Mouse (Mus musculus) liver (tissue): ENCODE results near the gene Pdzd2.

Experiments
- DNase-seq: peaks from one replicate; pipeline ENCODE4 v3.0.0-alpha.2; 2020; ENCODE audit warnings: mixed read lengths

Pdzd2 gene

DNA sequence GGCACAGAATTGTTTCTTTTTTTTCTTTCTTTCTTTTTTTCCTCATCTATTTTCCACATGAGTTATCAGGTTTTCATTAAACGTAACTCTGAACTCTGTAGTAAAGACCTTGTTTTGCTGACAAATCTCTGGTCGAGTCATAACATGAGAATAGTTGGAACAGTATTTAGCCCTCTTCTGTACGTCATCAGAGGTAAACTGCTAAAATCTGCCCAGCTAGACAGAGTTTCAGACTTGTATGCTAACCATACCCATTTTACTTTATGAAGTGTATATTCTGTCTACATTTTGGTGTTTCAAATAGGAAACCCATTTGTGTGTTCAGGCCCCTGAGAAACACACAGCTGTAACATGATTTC, 402.0 kb downstream of the Pdzd2 start:
- no peak for DNase-seq

DNA sequence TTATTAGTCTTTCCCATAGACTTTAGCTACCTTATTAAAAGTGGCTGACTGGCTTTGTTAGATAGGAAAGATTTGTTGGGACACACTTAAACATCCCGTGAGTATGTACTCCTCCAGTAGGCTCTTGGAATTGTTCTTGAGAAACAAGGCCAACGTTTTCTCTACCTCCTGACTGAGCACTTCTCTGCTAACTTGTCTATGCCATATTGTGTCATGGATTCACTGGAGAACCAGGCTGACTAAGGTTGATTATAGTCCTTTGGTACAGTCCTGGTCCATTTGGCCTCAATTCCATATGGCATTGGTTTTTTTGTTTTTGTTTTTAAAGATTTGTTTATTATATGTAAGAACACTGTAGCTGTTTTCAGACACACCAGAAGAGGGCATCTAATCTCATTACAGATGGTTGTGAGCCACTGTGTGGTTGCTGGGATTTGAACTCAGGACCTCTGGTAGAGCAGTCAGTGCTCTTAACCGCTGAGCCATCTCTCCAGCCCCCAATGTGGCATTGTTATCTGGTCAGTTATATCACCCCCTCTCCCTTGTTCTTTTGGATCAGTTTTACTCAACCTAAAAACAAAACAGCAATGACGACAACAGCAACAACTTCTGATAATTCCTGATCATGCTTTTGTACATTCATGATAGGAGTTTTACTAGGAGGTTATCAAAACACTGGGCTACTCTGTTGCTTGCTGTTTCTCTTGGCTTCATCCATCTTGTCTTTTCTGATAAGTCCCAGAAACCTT, 402.5 kb downstream of the Pdzd2 start:
- peak; percentile 20 for DNase-seq

DNA sequence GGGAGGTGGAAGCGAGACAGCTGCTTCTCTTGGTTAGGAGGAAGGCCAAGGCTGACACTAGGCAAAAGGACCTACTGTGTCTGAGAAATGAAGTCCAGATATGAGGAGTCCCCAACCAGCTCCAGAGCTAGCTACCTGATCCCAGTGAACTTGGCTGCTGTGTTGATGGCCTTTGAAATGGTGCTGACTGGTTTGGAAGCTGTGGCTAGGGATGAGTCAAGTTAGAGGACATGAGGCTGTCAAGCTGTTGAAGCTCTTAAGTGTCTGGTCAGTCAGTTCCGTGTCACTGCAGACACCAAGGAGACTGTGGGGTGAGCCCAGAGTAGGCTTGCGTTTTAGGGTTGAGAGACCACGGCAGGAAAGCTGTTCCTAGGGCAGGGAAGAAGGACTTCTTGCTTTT, 405.3 kb downstream of the Pdzd2 start:
- no peak for DNase-seq

DNA sequence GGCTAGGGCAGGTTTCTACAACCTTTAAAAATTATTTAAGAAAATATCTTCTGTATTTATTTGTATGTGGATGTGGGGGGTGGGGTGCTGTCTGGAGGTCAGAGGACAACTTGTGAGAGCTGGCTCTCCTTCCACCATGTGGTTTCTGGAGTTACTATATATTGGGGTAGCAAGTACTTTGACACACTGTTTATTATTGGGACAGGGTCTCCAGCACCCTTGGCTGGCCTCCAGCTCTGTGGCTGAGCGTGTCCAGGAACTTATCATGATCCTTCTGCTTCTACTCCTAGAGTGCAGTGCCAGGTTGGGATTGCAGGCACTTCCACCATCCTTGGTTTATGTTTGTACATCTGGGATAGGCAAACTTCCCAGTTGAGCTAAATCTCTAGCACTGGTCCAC, 408.4 kb downstream of the Pdzd2 start:
- DNase-seq = no peak

DNA sequence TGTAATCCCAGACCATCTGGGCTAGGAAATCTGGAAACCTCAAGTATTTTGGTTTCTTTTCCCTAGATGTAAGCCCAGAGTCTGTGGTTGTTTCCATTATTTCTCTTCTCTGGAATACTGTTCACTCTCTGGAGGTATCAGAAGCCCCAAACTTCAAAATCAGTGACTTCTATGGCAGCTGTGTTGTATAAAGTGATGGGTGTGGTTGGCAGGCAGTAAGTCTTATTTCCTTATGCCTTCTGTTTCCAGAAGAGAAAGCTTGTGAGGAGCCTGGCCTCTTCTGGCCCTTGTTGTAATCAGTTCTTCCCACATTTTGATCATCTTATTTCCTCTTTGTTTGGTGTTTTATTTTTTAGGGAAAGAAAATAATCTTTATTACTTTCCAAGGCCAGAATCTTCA, 408.8 kb downstream of the Pdzd2 start:
- no peak for DNase-seq

DNA sequence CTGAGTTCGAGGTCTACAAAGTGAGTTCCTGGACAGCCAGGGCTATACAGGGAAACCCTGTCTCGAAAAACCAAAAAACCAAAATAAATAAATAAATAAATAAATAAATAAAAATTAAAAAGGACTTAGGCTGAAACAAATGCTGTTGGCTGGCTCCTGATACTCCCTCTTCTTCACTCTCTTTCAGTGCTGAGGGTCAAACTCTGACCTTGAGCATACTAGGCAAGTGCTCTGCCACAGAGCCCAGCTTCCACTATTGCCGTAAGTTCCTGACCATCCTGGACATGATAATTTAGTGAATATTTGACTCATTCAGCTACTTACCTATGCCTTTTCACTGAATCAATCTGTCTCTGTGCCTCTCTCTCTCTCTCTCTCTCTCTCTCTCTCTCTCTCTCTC, 409.3 kb downstream of the Pdzd2 start:
- DNase-seq = no peak

DNA sequence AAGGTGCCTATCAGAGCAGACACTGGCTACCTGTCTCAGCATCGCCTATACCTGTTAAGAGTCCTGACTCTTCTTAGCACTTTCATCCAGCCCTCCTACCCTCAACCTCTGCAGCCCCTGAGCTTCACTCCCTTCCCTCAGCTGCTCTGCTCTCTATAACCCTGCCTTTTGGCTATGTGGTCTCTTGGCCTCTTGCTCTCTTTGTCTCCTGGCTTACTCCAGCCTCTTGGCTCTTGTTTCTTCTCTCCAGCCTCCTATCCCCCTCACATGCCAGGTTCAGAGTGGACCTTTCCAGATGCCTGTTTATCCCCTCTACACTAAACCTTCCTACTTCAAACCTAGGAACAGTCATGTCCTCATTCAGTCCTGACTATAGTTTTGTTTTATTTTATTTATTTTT, 415.4 kb downstream of the Pdzd2 start:
- DNase-seq = no peak

DNA sequence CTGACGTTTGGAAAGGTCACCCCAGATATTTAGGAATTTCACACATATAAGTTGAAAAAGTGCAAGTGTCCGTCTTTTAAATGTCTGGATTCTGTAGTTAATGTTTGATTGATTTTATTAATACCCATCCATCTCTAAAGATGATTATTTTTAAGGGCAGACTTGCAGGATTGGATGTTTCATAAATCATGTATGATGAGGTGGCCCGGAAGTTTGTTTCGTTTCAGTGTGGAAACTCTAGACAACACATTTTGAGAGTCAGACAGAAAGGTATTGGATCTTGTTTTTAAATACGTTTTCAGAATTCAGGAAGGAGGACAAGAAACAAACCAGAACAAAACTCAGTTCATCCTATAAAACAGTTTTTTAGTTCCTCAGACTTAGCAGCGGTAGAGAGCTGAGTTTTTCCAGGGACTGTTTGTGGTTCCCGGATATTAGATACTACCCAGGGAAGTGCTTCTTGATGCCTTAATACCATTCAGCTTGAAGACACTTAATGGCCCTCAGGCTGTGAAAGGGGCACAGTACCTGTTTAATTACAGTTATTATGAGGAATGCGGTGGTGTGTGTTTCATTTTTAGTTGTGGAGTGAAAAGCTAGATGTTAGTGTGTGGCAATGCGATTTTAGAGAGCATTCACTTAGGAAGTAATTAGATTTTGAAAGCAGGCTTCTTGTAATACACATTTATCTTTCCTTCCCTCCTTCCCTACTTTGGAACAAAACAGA, 416.9 kb downstream of the Pdzd2 start:
- DNase-seq = no peak

DNA sequence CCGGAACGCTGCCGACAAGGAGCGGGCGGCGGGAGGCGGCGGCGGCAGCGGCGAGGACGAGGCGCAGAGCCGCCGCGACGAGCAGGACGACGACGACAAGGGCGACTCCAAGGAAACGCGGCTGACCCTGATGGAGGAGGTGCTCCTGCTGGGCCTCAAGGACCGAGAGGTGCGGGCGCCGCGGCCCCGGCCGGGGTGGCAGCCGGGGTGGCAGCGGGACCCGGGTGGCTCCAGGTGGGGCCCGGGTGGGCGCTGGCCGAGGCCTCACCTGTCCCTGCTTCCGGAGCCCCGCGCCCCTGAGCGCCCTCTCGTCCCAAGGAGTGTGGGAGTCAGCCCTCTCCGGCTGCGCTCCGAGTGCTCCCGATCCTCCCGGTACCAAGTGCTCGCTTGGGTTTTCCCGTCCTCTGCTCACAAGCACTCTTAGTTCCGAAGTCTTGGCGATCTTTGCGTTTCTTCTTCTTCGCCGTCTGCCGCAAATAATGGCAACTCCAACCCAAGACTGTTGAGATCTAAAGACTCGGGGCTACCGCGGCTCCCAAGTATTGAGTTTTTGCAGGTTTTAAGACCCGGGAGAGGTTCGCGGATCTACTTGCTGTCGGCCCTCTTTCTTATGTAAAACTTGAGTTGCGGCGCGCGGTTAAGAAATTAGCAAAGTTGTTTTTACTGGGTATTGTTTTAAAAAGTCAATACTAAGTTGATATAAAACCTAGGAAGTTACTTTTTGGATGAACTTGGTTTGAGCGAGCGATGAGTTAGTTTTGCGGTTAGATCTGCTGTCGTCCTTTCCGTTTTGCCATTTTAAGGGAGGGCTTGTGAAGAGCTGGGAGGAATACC, 417.7 kb downstream of the Pdzd2 start, which contains the start of gene 1810049J17Rik:
1810049J17Rik (minus strand) TSS at position 112 of the 834 bp plus-strand sequence.
- peak; percentile 68 for DNase-seq

DNA sequence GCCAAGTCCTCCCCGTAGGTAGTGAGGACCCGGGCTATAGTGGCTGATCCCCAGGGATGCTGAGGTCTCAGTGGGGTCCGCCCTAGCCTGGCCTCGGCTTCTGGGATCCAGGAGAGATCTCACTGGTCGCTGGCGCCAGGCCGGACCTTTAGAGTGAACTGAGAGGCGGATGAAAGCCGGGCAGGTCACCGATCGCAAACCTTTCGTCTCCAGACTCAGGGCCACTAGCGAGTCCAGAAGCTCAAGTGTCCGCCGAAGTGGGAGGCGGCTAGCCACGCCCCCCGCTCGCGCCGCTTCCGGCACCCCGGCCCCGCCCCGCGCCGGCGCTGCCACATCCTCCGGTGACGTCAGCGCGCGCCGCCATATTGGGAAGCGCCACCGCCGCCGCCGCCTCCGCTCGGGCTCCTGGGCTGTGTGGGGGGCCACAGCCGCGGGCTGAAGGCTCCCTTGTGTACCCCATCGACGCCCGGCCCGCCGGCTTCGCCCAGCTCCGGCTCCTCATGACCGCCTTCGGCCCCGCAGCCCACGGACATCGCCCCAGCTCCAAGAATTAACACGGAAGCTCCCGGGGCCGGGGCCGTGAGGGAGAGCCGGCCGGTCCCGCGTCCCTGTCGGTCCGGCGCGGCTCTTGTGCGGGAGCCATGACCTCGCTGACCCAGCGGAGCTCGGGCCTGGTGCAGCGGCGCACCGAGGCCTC, 418.5 kb downstream of the Pdzd2 start, which contains the start of gene Golph3:
Golph3 (plus strand) TSS at position 360 of the 697 bp plus-strand sequence.
- peak; percentile 96 for DNase-seq

DNA sequence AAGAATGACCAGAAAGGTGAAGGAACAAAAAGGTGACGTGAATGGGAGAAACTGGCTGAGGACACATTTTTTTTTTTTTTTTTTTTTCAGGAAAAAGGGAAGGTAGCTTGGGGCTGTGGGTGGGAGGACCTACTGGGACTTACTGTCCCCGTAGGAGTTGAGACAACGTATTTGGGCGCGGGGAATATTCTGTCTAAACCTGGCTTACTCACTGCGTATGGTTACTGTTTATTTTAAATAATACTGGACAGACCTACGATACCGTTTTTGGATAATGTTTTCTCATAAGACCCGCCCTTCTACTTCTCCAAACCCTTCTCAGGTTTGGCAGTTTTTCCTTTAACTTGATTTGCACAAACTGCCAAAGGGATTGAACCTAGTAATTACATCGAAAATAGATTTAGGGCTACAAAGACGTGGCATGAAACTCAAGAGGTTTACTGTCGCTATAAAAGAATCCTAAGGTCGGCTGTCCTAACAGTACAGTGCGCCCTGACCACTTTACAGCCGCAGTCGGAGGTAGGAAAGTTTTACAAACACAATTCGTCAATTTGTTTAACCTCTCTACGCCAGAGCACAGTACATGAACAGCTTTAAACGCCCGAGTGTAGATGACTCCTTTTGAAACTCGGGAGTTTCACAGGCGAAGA, 419.2 kb downstream of the Pdzd2 start:
- no peak for DNase-seq

DNA sequence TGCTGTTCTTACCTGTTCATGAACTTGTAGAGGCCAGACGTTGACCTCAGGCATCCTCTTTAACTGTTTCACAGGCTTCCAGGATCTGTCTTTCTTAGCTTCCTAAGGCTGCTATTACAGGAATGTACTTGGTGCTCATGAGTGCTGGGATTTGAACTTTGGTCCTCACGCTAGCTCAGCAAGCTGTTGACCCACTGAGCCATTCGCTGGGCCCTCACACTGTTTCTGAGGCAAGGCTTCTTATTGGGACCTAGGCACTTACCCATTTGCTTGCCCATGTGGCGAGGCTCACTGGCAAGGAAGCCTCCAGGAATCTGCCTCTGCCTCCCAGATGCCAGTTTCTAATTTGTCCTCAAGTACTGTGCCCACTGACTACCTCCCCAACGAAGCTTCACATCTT, 419.8 kb downstream of the Pdzd2 start:
- no peak for DNase-seq

DNA sequence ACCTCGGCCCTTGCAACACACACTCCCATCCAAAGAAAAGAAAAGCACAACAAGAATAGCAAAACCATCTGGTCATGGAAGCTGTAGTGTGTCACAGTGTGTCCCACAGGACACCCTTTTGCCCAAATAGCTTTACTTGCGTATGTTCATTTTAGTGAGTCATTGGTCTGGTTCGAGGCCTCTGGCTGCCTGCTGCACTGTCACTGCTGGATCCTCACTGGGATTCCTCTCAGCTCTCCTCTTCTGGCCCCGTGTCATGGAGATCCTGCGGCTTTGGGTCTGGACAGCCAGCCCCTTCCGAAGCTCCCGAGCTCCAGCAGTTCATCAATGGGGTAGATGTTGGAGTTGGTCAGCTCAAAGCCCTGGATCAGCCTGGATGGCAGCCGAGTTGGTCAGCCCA, 421.3 kb downstream of the Pdzd2 start:
- DNase-seq = no peak

DNA sequence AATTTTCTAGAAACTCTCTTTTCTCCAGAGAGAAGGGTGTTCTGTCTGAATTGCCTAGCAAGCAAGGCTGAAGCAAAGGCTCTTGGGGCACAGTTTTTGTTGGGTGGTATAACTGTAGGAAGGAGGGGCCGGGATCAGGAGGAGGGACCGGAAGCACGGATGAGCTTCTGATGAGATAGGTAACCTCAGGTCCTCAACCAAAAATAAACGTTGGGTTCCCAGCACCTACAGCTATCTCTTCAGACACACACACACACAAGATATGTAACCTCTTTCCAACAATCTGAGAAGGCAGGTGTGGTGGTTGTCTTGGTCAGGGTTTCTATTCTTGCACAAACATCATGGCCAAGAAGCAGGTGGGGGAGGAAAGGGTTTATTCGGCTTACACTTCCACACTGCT, 422.4 kb downstream of the Pdzd2 start:
- DNase-seq = peak; percentile 37

DNA sequence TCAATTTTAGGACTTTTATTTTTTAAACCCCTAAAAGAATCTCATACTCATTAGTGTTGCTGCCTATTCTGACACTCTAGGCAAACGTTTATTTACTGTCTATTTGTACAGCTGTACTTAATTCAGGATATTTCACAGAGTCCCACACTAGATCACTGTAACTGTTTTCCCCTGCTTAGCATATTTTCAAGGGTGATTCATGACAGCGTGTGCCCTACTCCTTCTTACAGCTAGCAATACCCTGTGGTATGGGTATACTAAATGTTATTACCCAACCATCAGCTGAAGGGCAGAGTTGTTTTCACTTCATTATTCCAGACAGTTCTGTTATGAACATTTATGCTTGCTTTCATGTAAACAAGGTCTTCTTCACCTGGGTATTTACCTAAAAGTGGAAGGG, 423.7 kb downstream of the Pdzd2 start:
- no peak for DNase-seq

DNA sequence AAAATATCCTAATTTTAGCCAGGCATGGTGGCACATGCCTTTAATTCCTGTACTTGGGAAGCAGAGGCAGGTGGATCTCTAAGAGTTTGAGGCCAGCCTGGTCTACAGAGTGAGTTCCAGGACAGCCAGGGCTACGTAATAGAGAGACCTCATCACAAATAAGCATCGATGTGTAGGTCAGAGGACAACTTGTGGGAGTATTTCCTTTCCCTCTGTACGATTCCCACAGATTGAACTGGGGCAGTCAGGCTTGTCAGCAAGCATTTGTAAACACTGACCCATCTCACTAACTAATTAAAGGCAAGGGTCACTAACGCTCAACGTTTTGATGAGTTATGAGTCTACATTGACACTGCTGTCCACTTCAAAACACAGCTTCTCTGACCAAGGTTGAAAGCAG, 425.1 kb downstream of the Pdzd2 start:
- no peak for DNase-seq

DNA sequence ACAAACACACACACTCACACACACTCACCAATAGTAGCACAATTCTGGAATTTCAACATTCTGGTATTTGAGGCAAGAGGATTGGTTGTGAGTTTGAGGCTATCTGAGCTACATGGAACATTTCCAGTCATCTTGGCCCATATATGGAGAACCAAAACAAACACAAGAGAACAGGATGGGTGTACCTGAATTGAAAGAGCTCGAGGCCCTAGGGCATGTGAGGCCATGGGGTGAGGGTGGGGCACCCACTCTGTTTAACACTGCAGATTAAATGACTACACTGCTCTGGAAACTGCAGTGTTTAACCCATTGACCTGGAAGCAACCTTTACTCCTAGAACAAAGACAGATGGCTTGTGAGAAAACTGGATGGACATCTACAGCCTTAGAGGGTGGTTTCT, 426.5 kb downstream of the Pdzd2 start:
- DNase-seq = no peak

DNA sequence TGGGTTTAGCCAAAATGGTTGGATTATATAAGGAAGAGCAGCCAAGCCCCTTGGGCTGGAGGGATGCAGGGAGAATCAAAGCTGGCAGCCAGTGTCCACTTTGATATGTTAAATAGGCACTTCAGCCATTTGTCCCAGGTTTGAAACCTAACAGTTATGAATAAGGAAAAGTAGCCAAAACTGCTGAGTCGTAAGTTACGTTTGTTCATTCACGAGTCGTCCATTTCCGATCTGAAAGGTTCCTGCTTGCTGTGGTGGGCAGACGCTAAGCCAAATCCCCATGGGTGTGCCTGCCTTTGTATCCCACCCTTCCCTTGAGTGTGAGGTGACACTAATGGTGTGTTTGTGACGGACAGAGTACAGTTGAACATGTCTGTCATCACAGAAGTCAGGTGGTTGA, 428.3 kb downstream of the Pdzd2 start:
- no peak for DNase-seq

DNA sequence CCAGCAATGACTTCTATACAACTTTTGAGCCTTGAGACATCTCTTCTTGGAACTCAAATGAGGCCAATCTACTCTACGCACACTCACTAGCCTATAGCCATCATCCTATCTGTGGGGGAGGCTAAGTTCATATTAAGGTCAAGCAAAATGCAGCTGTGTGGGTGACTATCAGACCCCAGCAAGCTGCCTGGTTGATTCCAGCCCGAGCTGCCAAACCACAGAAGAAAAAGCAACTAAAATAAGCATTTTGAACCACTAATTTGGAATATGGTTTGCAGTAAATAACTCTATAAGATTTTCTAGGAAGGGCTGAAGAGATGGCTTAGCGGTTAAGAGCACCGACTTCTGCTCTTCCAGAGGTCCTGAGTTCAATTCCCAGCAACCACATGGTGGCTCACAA, 429.0 kb downstream of the Pdzd2 start:
- DNase-seq = no peak
